Mouse (Mus musculus): ENCODE measurements around the gene Crispld2. TPM values are rescaled to one million over a fixed set of nuclear protein-coding genes. Genes with fewer than 3 reads are reported as not detected.

The Crispld2 gene
- polyA plus RNA-seq, 1 experiment from 2014 or later: 1.1 TPM

DNA sequence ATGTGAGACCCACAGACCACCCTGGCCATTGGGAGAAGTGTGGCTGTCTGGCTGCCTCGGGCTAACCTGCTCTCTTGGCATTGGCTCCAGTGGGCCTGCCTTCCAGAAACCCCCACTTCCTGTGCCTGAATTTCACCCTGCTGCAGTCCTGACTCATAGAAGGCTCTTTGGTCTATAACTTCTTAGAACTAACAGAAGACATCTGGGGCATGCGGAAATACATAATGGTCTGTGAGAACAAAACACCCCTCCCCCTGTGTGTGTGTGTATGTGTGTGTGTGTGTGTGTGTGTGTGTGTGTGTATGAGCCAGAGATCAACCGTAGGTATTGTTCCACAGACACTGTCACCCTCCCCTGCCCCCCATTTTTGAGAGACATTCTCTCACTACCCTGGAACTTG is 71.1 kb downstream of the Crispld2 start:
- no peak for DNase-seq (ENCODE audit: low read depth, low spot score)
- in situ Hi-C loops (cut with MboI; ENCODE audit: low pct_unique_long_range_greater_than_20kb): no loop called here
- TF ChIP-seq CTCF (IDR thresholded peaks at IDR 0.05): no peak
- no peak for ATAC-seq
- ChIA-PET POLR2A (no interaction called here), CTCF (no interaction called here)
- no peaks in the 10 kb centered on the region for H3K27me3 ChIP-seq

GRCm38 (mm10) chr8:120065611-120066010 is 73.4 kb downstream of the Crispld2 start:
- POLR2A ChIA-PET: no interaction called here
- CTCF ChIA-PET: interaction anchor here (0.9 to 1.1 kb wide), 2 partner anchors 12 to 122 kb away, joined by 3 read pairs; no protein-coding TSS in a partner anchor
- in situ Hi-C loops (cut with MboI; ENCODE audit: low pct_unique_long_range_greater_than_20kb): no loop called here
- no peaks in the 10 kb centered on the region for H3K27me3 ChIP-seq
- TF ChIP-seq CTCF (IDR thresholded peaks at IDR 0.05): no peak
- ATAC-seq: no peak
- peak; percentile 50 for DNase-seq (ENCODE audit: low read depth, low spot score)

- ATAC-seq: no peak
- TF ChIP-seq CTCF (IDR thresholded peaks at IDR 0.05): no peak
- ChIA-PET CTCF (interaction anchor here (1.1 kb wide), 1 partner anchor 122 kb away, joined by 3 read pairs; no protein-coding TSS in a partner anchor), POLR2A (no interaction called here)
- H3K27me3 ChIP-seq: no peaks in the 10 kb centered on the region
- DNase-seq (ENCODE audit: low read depth, low spot score): no peak
- in situ Hi-C loops (cut with MboI; ENCODE audit: low pct_unique_long_range_greater_than_20kb): no loop called here
Measured at GRCm38 (mm10) chr8:120066226-120066625, 74.0 kb downstream of the Crispld2 start.

GRCm38 (mm10) chr8:120067936-120068668 is 75.9 kb downstream of the Crispld2 start:
- CTCF ChIA-PET: interaction anchor here (1.0 to 1.4 kb wide), 3 partner anchors 47 to 124 kb away, joined by 3 read pairs; no protein-coding TSS in a partner anchor
- H3K27me3 ChIP-seq: no peaks in the 10 kb centered on the region
- TF ChIP-seq CTCF (IDR thresholded peaks at IDR 0.05): no peak
- DNase-seq (ENCODE audit: low read depth, low spot score) (no peak), ATAC-seq (no peak)
- POLR2A ChIA-PET: interaction anchor here (0.6 to 0.7 kb wide), 2 partner anchors 36 to 647 kb away, joined by 3 to 5 read pairs; no protein-coding TSS in a partner anchor
- in situ Hi-C loops (cut with MboI; ENCODE audit: low pct_unique_long_range_greater_than_20kb): no loop called here

GRCm38 (mm10) chr8:120071684-120072083 is 79.4 kb downstream of the Crispld2 start:
- ChIA-PET CTCF (interaction anchor here (1.0 to 3.5 kb wide), 5 partner anchors 13 to 127 kb away, joined by 3 to 15 read pairs (median 5); no protein-coding TSS in a partner anchor), POLR2A (no interaction called here)
- in situ Hi-C loops (cut with MboI; ENCODE audit: low pct_unique_long_range_greater_than_20kb): no loop called here
- no peaks in the 10 kb centered on the region for H3K27me3 ChIP-seq
- no peak for DNase-seq (ENCODE audit: low read depth, low spot score)
- no peak for TF ChIP-seq CTCF (IDR thresholded peaks at IDR 0.05)
- no peak for ATAC-seq

DNA sequence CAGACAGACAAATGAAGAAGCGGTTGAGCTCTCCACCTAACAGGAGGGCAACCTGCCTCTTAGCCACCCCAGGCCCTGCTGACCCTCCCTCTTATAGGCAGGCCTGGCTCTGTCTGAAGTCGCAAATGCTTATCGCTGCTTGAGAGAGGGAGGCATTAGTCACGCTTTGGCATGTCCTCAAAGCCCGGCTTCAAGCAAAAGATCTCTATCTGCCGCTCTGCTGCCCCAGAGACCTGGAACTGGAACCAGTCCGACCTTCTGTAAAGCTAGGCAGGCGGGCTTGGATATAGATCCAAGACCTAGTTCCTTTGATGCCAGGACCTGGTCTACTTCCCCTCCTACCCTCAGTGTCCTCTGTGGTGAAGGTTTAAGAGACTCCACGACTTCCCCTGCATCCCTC is 80.0 kb downstream of the Crispld2 start:
- no peak for TF ChIP-seq CTCF (IDR thresholded peaks at IDR 0.05)
- ATAC-seq: no peak
- no peak for DNase-seq (ENCODE audit: low read depth, low spot score)
- no peaks in the 10 kb centered on the region for H3K27me3 ChIP-seq
- CTCF ChIA-PET: interaction anchor here (1.0 to 3.5 kb wide), 4 partner anchors 29 to 128 kb away, joined by 3 to 15 read pairs (median 4); no protein-coding TSS in a partner anchor
- POLR2A ChIA-PET: no interaction called here
- in situ Hi-C loops (cut with MboI; ENCODE audit: low pct_unique_long_range_greater_than_20kb): no loop called here

GRCm38 (mm10) chr8:120072827-120073226 is 80.6 kb downstream of the Crispld2 start:
- no peak for TF ChIP-seq CTCF (IDR thresholded peaks at IDR 0.05)
- no peaks in the 10 kb centered on the region for H3K27me3 ChIP-seq
- ATAC-seq (no peak), DNase-seq (ENCODE audit: low read depth, low spot score) (no peak)
- ChIA-PET POLR2A (no interaction called here), CTCF (interaction anchor here (3.5 kb wide), 1 partner anchor 128 kb away, joined by 15 read pairs; no protein-coding TSS in a partner anchor)
- in situ Hi-C loops (cut with MboI; ENCODE audit: low pct_unique_long_range_greater_than_20kb): no loop called here

GRCm38 (mm10) chr8:120074516-120074915 is 82.3 kb downstream of the Crispld2 start:
- no peak for TF ChIP-seq CTCF (IDR thresholded peaks at IDR 0.05)
- CTCF ChIA-PET: interaction anchor here (0.8 to 1.5 kb wide), 2 partner anchors 113 to 128 kb away, joined by 3 read pairs; no protein-coding TSS in a partner anchor
- DNase-seq (ENCODE audit: low read depth, low spot score) (no peak), ATAC-seq (no peak)
- H3K27me3 ChIP-seq: no peaks in the 10 kb centered on the region
- in situ Hi-C loops (cut with MboI; ENCODE audit: low pct_unique_long_range_greater_than_20kb): no loop called here
- POLR2A ChIA-PET: no interaction called here

DNA sequence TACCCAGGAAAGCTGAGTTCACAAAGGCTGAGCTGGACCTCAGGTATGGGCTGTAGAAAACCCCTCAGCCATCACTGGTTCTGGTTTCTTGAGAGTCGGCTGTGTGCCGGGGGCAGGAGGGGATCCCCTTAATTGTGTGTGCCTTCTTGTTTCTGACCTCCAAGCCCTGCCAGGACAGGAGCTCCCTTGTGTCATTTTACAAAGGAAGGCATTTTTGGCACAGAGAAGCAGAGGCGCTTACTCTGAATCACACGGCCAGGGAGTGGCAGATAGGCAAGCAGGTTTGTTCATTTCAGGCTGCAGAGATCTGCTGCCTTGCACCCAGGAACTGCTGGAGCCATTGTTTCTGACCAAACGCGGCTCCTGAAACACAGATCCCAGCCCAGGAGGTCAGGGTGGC is 83.1 kb downstream of the Crispld2 start:
- CTCF ChIA-PET: interaction anchor here (0.8 to 2.1 kb wide), 3 partner anchors 114 to 132 kb away, joined by 3 to 7 read pairs (median 3); no protein-coding TSS in a partner anchor
- POLR2A ChIA-PET: interaction anchor here (1.3 kb wide), 1 partner anchor 20 kb away, joined by 3 read pairs; no protein-coding TSS in a partner anchor
- H3K27me3 ChIP-seq: no peaks in the 10 kb centered on the region
- in situ Hi-C loops (cut with MboI; ENCODE audit: low pct_unique_long_range_greater_than_20kb): loop anchor here (5.0 to 25.0 kb wide), 2 partner anchors 128 to 388 kb away; no protein-coding TSS in a partner anchor
- no peak for DNase-seq (ENCODE audit: low read depth, low spot score)
- no peak for ATAC-seq
- TF ChIP-seq CTCF (IDR thresholded peaks at IDR 0.05): no peak

- TF ChIP-seq CTCF (IDR thresholded peaks at IDR 0.05): no peak
- DNase-seq (ENCODE audit: low read depth, low spot score) (no peak), ATAC-seq (no peak)
- no peaks in the 10 kb centered on the region for H3K27me3 ChIP-seq
- ChIA-PET CTCF (interaction anchor here (0.6 to 0.7 kb wide), 3 partner anchors 13 to 133 kb away, joined by 3 read pairs; no protein-coding TSS in a partner anchor), POLR2A (no interaction called here)
- in situ Hi-C loops (cut with MboI; ENCODE audit: low pct_unique_long_range_greater_than_20kb): loop anchor here (5.0 to 25.0 kb wide), 2 partner anchors 131 to 391 kb away; no protein-coding TSS in a partner anchor
Measured at GRCm38 (mm10) chr8:120078080-120078479, 85.8 kb downstream of the Crispld2 start.

GRCm38 (mm10) chr8:120079361-120079760 is 87.1 kb downstream of the Crispld2 start:
- CTCF ChIA-PET: interaction anchor here (0.9 to 1.4 kb wide), 2 partner anchors 13 to 64 kb away, joined by 3 read pairs; no protein-coding TSS in a partner anchor
- ATAC-seq (no peak), DNase-seq (ENCODE audit: low read depth, low spot score) (no peak)
- TF ChIP-seq CTCF (IDR thresholded peaks at IDR 0.05): no peak
- H3K27me3 ChIP-seq: no peaks in the 10 kb centered on the region
- in situ Hi-C loops (cut with MboI; ENCODE audit: low pct_unique_long_range_greater_than_20kb): loop anchor here (5.0 to 25.0 kb wide), 2 partner anchors 132 to 392 kb away; no protein-coding TSS in a partner anchor
- POLR2A ChIA-PET: no interaction called here
